Mouse (Mus musculus): ENCODE measurements around the gene Vdac2.

Gene Vdac2

DNA sequence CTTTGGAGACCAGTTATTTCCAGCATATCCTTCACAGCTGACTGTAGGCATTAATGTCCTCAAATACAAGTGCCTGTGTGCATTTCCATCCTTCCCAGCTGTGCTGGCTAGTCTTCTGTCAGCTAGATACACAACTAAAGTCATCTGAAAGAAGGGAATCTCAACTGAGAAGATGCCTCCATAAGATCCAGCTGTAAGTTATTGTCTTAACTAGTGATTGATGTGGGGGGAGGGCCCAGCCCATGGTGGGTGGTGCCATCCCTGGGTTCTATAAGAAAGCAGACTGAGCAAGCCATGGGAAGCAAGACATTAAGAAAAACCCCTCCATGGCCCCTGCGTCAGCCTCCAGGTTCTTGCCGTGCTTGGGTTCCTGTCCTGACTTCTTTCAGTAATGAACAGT is at the start of gene Vdac2:
Gene Vdac2, plus strand, starts transcription at position 301 of the 400 bp plus-strand sequence.
- ATAC-seq (ENCODE audit: low TSS enrichment): no peak

DNA sequence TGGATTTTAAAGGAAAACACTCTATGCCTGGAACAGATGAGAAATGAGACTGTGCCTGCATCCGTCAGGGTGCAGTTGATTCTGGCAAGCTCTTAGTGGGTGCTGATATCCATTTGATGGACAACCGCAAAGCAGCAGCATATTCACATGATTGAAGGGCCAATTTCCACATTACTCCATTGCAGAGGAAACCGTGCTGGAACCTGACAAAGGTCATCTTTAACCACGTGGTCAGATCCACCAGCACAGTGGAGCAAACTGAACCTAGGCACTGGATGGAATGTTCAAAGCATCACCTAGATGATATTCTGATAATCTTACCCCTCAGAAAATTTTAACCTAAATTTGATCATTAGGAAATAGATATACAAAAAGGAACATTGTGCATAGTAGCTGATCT is 48.8 kb upstream of the Vdac2 start:
- ATAC-seq (ENCODE audit: low TSS enrichment): no peak

DNA sequence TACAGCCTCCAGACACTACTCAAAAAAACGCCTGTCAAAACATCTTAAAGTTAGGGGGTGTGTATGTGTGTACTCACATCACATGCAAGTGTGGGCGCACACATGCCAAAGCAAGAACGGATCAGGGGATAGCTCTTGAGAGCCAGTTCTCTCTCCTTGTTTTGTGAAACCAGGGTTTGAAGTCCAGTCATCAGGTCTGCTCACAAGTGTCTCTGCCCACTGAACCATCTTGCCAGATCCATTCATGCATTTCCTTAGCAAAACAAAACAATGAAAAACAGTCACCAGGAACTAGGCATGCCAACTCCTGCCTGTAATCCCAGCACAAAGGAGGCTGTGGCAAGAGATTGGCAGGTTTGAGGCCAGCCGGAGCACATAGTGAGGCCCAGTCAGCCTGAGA is 38.5 kb upstream of the Vdac2 start:
- no peak for ATAC-seq (ENCODE audit: low TSS enrichment)

DNA sequence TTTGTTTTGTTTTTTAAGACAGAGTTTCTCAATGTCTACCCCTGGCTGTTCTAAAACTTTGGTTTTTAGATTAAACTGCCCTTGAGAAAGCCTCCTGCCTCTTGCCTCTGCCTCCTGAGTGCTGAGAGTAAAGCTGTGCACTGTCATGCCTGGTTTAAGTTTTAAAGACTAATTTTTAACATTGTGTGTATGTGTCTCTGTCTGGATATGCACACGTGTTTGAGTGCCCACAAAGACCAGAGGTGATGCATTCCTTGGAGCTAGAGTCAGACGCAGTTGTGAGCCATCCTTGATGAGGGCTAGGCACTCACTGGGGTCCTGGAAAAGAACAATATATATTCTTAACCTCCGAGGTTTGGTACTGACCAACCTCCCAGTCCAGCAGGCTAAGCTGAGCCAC is 37.7 kb upstream of the Vdac2 start:
- ATAC-seq (ENCODE audit: low TSS enrichment): no peak

DNA sequence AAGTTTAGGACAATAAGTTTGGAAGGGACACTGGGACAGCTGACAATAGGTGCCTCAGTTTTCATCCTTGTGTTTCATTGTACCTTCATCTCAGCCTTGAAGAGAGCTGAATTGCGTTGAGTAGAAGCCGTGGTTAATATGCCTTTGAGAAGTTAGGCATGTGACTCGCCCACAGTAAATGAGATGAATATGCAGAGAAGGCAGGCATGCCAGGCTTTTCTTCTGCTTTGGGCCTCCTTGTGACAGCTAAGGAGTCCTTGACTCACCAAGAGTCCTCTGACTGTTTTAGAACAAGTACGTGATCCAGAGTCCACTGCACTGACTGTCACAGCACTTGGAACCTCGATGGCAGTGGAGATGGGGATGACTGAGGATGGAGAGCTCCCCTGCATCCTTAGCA is 36.9 kb upstream of the Vdac2 start:
- peak; percentile 68 for ATAC-seq (ENCODE audit: low TSS enrichment)

DNA sequence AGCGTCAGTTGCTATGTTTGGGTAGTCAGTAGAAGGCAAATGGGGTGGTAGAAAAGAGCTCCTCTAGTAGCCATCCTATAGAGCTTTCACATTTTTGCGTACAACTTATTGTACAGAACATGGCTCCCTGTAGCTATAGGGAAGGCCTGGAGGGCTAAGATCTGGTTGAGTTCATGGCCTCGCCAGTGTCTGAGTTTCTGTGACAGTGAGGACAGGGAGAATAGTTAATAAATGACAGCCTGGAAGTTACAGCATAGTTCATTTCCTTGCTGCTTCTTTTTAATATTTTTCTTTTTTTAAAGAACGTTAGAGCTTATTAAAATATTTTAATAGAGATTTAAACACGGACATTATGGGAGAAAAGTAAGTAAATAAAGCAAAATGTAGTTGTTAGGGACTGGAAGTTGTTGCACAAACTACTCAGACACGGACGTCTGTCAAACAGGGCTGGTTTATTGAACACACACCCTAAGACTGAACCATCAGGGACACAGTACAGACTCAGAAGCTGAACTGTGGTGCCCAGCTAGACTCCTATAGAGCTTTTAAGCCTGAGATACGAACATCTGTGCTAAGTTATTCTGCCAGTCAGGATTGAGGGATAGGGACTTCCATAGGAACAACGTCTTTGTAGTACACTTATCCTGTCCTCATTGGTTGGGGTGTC is 34.3 kb upstream of the Vdac2 start:
- no peak for ATAC-seq (ENCODE audit: low TSS enrichment)

DNA sequence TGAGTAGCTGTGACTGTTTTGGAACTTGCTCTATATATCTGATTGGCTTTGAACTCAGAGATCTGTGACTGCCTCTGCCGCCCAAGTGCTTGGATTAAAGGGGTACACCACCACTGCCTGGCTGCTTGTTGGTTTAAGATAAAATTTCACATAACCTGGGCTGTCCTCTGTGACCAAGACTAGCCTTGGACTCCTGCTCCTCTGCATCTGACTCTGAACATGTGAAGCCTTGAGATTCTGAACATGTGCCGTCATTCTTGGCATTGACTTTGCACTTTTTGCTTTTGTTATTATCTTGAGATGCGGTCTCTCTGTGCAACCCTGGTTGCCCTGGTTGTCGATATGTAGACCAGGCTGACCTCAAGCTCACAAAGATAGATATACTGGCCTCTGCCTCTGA is 33.3 kb upstream of the Vdac2 start:
- ATAC-seq (ENCODE audit: low TSS enrichment): no peak

DNA sequence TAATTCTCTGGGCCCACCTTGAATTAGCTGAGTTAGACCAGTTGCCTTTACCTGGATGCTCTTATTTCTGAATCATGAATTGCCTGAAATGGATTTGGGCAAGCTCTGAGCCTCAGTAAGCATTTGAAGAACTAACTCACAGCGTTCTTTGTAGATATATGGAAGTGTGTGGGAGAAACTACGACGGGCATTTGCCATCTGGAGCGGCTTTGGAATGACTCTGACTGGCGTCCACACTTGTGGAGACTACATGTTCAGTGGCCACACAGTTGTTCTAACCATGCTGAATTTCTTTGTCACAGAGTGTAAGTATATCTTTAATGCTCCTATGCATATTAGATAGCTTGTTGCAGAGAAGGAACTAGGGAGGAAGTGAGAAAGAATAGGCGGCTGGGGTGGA is 32.8 kb upstream of the Vdac2 start:
- peak; percentile 81 for ATAC-seq (ENCODE audit: low TSS enrichment)

DNA sequence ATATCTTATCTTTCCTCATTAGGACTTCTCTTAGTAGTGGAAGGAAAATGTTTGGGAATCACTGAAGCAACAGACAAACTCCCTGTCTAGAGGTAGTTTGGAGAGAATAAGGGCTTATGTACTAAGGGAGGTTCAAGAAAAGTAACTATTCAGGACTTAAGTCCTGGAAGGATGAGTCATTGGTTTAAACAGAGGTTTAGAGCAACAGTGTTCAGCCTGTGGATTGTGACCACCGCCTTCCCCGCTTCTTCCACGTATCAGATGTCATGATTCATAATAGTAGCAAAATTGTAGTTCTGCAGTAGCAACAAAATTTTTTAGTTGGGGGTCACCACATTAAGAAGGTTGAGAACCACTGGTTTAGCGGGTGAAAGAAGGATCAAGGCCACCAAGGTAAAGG is 24.4 kb upstream of the Vdac2 start:
- no peak for ATAC-seq (ENCODE audit: low TSS enrichment)

DNA sequence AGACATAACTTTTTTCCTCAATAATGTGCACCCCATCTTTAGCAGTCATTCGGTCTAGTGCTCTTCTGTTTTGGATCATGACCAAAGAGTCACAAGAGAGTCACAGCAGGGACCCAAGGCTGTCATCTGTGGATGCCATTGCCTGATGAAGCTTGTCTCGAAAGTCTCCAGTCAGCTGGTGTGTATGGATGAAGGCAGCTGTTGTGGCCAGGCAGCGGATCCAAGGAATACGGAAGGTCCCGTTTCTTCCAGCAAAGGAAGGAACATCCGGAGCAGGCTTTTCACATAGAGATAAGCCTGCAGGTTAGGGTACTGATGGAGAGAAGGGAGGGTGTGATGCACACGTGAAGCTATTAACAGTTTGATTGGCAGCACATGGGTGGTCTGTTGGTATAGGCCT is 23.4 kb upstream of the Vdac2 start:
- ATAC-seq (ENCODE audit: low TSS enrichment): no peak

DNA sequence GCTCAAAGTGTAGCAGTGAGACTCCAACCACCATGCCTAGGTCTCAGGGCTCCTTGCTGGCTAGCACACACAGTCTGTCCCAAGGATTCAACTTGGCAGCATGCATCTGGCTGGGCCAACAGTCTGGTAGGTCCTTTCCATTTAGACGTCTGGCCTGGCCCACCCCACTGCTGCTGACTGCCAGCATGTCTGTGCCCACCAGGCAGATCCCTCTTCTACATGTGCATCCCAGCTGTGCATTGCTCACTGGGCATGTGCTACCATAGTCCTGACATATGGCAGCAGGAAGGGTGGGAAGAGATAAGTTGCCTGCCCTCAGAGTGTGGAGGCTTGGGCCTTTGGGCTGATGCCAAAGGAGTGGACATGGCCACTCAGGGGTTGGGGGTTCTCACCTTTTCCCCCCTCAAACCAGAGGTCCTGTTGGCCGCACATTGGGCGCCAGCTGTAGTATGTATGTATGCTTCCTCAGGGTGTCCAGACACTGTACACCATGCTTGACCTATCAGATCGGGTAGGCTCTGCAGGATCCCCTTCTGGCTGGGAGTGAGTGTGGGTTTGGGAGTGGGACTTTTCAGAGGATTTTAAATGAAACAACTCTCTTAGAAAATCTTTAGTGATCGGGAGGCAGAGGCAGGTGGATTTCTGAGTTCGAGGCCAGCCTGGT is 22.4 kb upstream of the Vdac2 start:
- ATAC-seq (ENCODE audit: low TSS enrichment): no peak

DNA sequence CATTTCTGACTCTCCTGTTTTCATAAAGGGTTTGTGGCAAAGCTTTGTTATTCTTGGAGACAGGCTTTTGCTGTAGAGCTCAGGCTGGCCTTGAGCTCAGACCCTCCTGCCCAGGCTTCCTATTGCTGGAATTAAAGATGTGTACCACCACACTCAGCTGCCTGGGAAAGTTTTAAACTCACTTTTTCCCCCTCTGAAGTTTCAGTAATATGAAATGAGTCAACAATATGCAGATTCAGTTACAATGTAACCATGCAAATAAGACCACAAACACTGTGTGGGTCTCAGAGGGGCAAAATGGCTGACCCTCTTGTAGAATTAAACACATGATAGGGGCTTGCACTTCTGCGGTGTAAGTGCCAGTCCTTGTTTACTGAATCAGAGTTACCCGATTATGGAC is 18.8 kb upstream of the Vdac2 start:
- ATAC-seq (ENCODE audit: low TSS enrichment): no peak

DNA sequence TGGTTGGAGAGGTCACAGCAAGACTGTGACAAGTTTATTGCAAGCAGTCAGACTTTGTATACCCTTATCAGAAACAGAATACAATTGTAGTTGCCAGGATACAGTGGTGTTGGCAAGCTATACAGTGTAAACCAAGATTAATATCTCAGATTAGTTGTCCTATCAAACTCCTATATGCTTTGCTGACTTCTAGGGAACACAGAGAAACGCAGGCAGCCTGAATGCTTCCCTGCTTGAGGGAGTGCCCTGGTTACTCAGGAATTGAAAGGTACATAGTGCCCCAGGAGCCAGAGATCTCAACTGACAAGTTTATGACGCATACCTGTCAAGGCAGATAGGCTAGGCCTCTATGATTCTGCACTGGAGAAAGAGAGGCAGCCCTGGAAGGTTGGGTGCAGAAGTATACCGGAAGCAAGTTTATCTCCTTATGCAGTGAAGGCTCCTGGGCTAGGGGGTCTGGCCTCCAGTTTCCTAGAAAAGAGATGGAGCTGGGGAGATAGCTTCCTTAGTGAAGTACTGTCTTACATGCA is 18.3 kb upstream of the Vdac2 start:
- no peak for ATAC-seq (ENCODE audit: low TSS enrichment)

DNA sequence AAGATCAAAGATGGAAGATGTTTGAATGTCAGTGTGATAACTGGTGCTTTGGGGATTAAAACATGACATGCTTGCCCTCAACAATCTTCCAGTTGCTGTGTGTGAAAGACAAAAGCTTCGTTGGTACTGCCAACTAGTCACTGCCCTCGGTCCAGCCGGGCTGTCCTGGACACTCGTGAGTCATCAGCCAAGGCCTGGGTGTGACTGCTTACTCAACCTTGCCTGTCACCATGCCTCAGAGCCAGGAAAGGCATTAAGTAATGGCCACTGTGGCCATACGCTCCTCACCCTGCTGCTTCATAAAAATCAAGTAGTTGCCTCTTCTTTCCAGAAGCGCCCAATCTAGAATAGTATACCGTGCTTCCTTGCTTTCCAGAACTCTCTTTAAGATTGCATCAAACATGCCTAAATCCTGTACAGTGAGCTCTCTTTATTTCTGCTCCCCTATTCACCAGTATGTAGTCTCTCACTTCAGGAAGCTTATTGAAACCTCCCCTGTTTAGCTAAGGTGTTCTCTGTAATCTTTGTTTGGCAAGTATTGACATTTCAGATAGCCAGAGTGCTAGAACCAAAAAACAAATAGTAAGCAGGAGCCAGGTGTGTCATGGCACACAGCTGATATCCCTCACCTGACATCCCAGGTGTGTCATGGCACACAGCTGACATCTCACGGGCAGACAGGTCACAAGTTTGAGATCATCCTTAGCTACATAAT is 16.7 kb upstream of the Vdac2 start:
- no peak for ATAC-seq (ENCODE audit: low TSS enrichment)

DNA sequence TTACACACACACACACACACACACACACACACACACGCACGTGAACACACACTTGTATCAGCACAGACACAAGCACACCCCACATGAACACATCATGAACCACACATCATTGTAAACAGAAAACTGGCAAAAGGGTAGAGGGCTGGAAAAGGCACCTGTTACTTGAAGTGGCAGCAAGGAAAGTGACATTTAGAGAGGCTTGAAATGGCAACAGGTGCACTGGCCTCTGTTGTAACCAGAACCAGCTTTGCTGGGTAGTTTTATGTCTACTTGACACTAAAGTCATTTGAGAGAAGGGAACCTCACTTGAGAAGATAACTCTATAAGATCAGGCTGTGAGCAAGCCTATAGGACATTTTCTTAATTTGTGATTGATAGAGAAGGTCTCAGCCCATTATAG is 15.6 kb upstream of the Vdac2 start:
- no peak for ATAC-seq (ENCODE audit: low TSS enrichment)

DNA sequence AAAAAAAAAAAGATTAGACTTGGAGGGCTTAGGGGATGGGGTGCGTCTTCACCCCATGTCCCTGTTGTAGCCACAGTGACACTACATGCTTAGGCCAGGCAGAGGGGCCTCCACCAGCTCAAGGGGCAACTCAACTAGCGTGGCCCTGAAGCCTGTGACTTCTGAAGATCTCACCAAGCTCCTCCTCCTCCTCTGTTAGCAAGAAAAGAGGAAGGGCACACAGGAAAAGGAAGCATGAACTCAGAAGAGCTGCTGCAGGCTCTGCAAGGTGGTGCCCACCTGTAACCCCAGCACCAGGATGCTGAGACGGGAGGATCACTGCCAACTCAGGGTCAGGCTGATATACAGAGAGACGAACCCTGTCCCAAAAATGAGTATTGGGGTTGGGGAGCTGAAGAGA is 13.7 kb upstream of the Vdac2 start:
- ATAC-seq (ENCODE audit: low TSS enrichment): no peak

DNA sequence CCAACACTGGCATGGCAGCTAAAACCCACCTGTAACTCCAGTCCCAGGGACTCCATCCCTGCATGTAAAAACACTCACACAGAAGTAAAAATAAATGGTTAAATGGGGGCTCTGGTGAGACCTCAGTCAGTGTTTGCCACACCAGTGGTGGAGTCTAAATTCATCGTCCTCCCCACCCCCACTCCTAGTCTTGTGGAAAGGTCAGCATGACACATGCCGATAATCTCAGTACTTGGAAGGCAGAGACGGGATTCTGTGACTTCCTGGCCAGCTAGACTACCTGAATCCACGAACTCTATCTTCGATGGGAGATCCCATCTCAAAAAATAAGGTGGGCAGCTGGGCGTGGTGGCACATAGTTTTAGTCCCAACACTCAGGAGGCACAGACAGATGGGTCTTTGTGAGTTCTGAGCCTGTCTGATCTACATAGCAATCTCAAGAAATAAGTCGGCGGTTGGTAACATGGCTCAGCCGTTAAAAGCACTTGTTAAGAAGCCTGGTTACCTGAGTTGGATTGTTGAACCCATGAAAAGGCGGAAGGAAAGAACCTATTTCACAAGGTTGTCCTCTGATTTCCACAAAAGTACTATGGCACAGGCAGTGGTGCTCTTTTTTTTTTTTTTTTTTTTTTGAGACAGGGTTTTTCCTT is 13.2 kb upstream of the Vdac2 start:
- ATAC-seq (ENCODE audit: low TSS enrichment): no peak

DNA sequence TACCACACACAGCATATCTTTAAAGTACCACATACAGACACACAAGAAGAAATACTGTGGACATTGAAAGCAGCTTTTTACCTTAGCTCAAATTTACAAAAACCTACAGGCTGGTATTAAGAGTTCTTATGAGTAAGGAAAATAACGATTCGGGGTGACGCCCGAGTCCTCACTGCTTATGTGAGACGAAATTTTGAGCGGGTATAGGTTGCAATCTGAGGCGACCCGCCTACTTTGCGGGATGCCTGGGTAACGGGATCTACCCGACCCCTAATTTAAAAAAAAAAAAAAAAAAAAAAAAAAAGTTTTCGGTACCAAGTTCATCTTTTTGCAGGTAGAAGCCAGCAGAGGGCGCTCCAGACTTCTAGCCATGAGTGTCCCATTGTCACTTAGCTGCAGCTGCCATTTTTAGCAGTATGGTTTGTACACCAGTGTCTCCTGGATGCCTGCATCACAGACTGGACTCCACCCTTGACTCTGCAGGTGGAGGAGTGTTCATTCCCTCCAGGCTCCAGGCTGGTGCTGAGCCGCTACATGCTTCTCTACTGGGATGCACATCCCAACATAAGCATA is 12.4 kb upstream of the Vdac2 start:
- ATAC-seq (ENCODE audit: low TSS enrichment): peak; percentile 65; the same call in 1 of the 2 replicates

DNA sequence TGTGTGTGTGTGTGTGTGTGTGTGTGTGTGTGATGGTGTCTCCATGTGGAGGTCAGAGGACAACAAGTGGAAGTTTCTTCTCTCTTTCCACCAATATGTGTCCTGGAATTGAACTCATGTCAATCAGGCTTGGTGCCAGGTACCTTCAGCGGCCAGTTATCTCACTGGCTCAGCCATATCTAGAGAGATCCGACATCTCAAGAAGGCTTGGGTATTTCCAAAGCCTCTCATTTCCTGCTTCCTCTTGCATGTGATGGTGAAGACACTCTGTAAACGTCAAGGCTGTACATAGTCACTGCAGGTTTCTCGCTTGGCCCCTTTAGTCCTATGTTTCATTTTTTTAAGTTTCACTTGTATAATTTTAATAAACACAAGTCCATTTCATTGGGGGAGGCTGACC is 11.8 kb upstream of the Vdac2 start:
- no peak for ATAC-seq (ENCODE audit: low TSS enrichment)

DNA sequence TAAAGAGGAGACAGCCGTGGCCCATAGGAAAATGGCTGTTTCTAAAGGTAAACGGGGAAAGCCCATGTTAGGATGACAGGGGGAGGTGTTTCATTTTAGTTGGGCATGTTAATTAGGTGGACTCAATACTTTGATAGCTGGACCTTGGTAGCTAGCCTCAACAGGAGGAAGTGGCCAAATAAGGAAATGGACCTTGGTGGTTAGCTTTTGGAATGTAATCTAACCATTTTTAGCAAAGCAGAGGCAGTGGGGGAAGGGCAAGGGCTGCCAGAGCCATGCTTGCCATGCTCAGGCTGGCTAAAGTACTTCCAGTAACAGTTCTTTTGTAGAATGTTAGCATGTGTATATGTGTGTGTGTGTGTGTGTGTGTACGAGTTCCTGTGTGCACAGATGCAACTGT is 11.2 kb upstream of the Vdac2 start:
- ATAC-seq (ENCODE audit: low TSS enrichment): no peak

DNA sequence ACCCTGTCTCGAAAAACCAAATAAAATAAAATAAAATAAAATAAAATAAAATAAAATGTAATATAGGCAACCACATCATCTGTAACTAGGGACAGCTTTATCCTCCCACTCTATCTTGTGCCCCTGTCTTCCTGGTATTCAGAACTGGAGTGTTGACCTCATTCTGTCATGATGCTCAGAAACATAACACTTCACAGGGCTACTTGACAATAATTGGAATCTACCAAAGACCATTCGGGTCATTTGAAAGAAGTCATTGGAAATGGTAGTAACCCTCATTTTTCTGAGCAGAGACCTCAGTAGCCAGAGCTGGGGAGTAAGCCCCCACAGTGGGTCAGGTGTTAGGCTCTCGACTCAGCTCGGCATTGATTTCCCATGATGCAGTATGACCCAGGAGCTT is 10.4 kb upstream of the Vdac2 start:
- ATAC-seq (ENCODE audit: low TSS enrichment): no peak

DNA sequence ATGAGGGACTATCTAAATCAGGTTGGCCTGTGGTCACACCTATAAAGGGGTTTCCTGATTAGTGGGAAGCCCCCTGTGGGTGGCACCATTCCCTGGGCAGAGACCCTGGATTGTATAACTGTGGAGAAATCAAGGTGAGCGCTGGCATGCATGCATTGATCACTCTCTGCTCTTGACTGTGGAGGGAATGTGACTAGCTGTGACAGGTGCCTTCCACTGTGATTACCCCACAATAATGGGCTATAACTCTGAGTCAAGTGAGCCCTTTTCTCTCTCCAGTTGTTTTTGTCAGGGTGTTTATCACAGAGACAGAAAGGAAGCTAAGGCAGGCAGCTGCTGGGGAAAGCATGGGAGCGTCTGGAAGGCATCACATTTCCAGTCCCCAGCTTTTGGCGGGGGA is 8.8 kb upstream of the Vdac2 start:
- no peak for ATAC-seq (ENCODE audit: low TSS enrichment)

Measured in frontal cortex, adult (tissue).